Mouse (Mus musculus): ENCODE measurements at regions not wholly inside any gene's neighbourhood (a gene's known extent, or its start where the extent isn't known, plus 50 kb on each side); places are given as distances from the start of the nearest gene placed in this dataset.
"Not testable (repeated sequence)": the region's sequence is repeated elsewhere in the genome, so short reads cannot be mapped to it uniquely, and the experiment has no call there.

- not testable (repeated sequence) for DNase-seq (ENCODE audit: low read depth, low spot score)
Observed at GRCm38 (mm10) chr4:8462414-8462813, 223.6 kb upstream of the Car8 start.

GRCm38 (mm10) chr4:8454346-8454745 lies 215.5 kb upstream of the Car8 start:
- DNase-seq (ENCODE audit: low read depth, low spot score) = no peak

- no peak for DNase-seq (ENCODE audit: low read depth, low spot score)
Observed at GRCm38 (mm10) chr4:8432393-8432792, 193.6 kb upstream of the Car8 start.

- no peak for DNase-seq (ENCODE audit: low read depth, low spot score)
Observed at GRCm38 (mm10) chr4:8431032-8431332, 192.1 kb upstream of the Car8 start.

- no peak for DNase-seq (ENCODE audit: low read depth, low spot score)
Observed at GRCm38 (mm10) chr4:8430269-8431031, 191.6 kb upstream of the Car8 start.

- DNase-seq (ENCODE audit: low read depth, low spot score) = no peak
Observed at GRCm38 (mm10) chr4:8429771-8430170, 190.9 kb upstream of the Car8 start.

- DNase-seq (ENCODE audit: low read depth, low spot score) = no peak
Observed at GRCm38 (mm10) chr4:8428629-8429523, 190.0 kb upstream of the Car8 start.

GRCm38 (mm10) chr4:8427812-8428211 lies 189.0 kb upstream of the Car8 start:
- DNase-seq (ENCODE audit: low read depth, low spot score) = no peak

GRCm38 (mm10) chr4:8423392-8424045 lies 184.7 kb upstream of the Car8 start:
- no peak for DNase-seq (ENCODE audit: low read depth, low spot score)

- DNase-seq (ENCODE audit: low read depth, low spot score) = peak; percentile 47
Observed at GRCm38 (mm10) chr4:8421285-8421684, 182.4 kb upstream of the Car8 start.

- DNase-seq (ENCODE audit: low read depth, low spot score) = no peak
Observed at GRCm38 (mm10) chr4:8418374-8419031, 179.7 kb upstream of the Car8 start.

- DNase-seq (ENCODE audit: low read depth, low spot score) = no peak
Observed at GRCm38 (mm10) chr4:8417821-8418220, 179.0 kb upstream of the Car8 start.

GRCm38 (mm10) chr4:8413307-8413706 lies 174.5 kb upstream of the Car8 start:
- no peak for DNase-seq (ENCODE audit: low read depth, low spot score)

- no peak for DNase-seq (ENCODE audit: low read depth, low spot score)
Observed at GRCm38 (mm10) chr4:8400069-8400468, 161.2 kb upstream of the Car8 start.

- no peak for DNase-seq (ENCODE audit: low read depth, low spot score)
Observed at GRCm38 (mm10) chr4:8399430-8399829, 160.6 kb upstream of the Car8 start.

- DNase-seq (ENCODE audit: low read depth, low spot score) = no peak
Observed at GRCm38 (mm10) chr4:8398969-8399368, 160.1 kb upstream of the Car8 start.

- DNase-seq (ENCODE audit: low read depth, low spot score) = no peak
Observed at GRCm38 (mm10) chr4:8383162-8383561, 144.3 kb upstream of the Car8 start.

GRCm38 (mm10) chr4:8382125-8382417 lies 143.2 kb upstream of the Car8 start:
- no peak for DNase-seq (ENCODE audit: low read depth, low spot score)

GRCm38 (mm10) chr4:8381408-8382124 lies 142.7 kb upstream of the Car8 start:
- DNase-seq (ENCODE audit: low read depth, low spot score) = no peak

- no peak for DNase-seq (ENCODE audit: low read depth, low spot score)
Observed at GRCm38 (mm10) chr4:8380711-8381338, 142.0 kb upstream of the Car8 start.
